Mouse (Mus musculus) brain, embryonic 18.5 days (tissue): Measurements from ENCODE around the gene Fam172a.

Experiments used
- DNase-seq: peaks from one replicate; pipeline ENCODE4 v3.0.0-alpha.2; 2012; ENCODE audit warnings: low read depth, low spot score

Fam172a gene

DNA sequence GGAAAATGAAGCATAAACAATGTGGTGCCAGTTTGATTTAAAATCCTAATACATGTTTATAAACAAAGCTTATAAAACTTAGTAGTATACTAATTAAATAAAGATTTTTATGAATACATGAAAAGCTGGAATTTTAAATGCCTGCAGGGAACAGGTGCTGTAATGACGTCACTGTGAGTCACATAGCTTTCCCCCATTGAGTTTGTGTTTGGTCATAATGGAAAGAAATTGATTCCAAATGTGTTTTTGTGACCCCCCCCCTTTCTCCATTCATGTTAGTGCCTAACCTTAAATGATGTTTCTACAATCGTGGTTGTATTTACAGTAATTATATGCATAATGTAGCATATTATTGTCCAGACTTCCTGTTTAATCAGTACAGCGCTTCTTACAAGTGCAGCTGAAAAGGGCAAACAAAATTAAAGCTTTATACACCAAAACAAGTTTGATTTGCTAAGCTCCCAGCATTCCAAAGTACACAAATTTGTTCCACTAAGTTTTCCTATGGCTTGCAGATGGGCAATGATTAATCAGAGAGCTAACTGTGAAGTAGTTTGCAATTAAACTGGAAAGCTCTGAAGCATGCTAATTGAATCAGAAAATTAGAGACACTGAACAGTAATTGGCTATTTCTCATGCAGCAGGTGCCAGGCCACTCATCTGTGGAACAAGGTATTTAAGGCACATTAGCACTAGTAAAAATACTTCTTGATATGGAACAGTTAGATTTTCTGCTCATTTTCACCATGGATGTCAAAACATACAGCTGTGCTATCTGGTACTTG is 398.1 kb downstream of the Fam172a start:
- DNase-seq: no peak

DNA sequence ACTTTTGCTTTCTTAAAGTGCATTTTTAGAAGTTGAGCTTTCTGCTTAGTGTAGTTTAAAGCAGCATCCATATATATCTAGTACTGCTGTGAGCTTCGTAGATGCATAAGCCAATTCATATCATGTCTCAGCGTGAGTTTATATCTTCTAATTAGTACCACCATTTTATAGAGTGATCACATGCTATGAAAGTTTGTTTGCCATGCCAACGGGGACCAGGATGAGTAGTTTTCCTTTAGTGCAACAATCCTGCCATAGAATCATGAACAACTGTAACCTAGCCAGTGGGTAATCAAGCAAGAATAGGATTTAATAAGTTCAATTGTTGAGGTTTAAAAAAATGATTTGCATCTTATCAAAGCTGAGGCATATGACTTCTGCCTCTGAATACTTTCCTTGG is 398.8 kb downstream of the Fam172a start:
- DNase-seq: no peak

DNA sequence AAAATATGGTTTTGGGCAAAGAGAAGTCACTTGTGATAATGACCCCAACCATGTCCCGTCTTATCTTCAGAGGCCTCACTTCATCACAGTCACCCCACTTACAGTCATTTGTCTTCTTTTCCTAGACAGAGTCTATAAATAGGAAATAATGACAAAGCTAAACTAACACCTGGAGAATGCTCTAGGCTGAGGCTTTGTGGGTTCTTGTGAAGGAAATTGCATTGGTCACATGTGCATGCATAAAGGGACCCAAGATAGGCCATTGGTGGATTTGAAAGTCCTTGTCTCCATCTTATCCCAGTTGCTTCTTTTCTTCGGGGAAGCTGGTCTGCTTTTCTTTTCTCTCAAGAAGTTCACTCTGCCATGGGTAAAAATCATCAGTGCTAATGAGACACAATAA is 400.5 kb downstream of the Fam172a start:
- no peak for DNase-seq

DNA sequence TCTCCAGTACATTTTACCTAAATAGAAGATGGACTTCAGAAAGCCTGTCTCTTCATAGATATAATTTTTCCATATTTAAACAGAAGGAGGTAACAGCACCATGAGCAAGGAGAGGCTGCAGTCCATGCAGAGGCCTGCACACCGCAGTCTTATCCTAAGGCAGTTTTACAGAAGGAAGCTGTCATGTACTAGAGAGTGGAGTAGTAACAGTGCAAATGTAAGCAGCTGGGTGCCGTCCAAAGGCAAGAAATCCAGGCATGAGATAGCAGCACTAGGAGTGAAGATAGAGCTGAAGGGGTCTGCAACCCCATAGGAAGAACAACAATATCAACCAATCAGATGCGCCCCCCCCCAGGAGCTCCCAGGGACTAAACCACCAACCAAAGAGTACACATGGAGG is 403.0 kb downstream of the Fam172a start:
- DNase-seq: no peak

DNA sequence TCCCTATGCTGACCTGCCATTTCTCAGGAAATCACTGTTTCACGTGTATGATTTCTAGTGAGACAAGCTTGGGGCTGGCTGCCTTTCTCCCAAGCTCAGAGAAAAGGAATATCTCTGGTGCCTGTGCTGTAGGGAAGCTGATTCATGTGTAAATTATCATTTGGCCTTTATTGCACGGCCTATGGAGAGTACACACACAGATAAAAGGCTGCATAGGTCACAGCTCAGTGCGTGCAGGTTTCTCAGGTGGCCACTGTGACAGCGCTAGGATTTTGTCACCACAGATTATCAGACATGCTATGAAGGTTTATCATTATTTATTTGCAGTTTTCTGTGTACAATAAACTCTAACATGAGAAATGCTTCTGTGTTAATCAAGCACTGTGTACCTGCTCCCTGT is 408.8 kb downstream of the Fam172a start:
- DNase-seq: no peak

DNA sequence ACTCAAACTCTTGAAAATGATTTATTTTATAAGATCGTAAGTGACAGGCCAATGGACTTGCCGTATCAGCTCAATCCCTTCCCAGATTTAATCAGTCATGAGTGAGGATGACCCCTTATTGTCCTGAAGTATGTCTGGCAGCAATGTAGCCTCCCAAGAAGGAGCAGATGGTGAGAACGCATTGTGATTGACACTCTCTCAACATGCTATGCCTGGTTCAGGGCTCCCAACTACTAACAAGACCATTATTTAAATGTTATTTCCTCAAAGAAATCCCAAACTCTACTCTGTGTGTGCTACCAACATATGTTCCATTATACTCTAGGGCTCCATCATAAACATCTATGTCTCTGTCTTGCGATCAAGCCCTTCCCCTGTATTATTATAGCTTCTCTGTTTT is 412.1 kb downstream of the Fam172a start:
- DNase-seq: no peak

DNA sequence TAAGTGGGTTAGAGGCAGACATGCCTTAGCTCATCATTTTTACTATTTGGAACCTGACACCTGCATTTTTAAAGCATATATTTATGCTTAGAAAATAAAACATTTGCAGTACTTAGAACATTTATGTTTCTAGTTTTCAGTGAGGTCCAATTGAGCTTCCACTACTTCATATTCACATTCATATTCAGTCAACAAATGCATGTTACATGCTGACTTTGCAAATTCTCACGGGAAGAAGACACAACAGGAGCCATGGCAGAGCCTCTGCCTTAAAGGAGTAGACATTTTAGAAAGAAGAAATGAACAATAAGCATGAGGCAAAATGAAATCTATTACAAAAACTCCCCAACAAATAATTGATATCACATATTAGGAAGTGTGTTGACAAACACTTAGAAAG is 416.9 kb downstream of the Fam172a start:
- DNase-seq: no peak

DNA sequence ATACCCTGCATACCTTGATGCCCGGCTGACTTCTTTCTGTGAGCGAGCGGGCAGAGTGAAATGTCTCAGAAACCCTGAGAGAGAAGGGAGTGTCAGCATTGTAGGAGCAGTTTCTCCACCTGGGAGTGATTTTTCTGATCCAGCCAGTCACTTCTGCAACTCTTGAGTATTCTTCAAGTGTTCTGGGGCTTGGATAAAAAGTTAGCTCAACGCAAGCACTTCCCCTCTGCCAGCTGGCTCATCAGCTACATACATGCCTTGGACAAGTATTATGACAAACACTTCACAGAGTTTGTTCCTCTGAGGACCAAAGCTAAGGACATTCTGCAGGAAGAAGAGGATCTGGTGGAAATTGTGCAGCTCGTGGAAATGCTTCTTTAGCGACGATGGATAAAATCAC is 420.2 kb downstream of the Fam172a start:
- DNase-seq: no peak

DNA sequence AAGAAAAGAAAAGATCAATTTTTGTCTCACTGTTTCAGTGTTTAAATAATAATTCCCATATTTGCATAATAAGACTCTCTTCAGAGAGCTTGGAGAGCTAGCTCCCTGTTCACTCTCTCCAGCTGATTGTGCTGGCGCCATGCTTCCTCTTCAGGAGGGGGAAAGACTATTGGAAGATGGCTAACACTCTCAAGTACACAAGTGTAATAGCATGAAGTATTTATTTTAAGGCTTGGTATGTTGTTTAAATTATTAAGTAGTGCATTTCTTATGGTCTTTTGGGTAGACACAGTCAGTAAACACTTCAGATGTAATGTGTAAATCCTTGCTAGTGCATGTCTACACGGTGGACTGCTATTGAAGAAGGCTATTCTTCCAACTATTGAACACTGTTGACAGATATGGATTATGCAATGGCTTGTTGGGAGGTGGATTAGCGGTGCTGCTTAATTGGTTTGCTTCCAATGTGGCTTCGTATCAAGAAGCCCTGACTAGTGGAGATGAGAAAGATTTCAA is 422.1 kb downstream of the Fam172a start:
- no peak for DNase-seq

DNA sequence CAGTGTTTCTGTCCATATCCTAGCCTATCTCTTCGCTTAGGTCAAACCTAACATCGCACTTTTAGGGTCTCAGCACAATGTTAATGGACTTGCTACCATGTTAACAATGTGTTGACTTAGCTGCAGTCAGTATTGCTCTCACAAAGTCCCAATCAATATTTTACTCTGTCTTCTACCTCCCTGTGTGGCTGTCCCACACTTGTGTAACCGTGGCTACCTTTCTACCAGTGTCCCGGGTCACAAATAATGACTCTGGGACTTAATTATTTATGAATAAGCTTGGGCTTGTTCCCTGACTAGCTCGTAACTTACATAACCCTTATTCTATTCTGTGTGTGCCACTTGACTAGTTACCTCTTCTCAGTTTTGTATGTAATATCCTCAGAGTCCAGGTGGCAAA is 455.6 kb downstream of the Fam172a start:
- DNase-seq: no peak

DNA sequence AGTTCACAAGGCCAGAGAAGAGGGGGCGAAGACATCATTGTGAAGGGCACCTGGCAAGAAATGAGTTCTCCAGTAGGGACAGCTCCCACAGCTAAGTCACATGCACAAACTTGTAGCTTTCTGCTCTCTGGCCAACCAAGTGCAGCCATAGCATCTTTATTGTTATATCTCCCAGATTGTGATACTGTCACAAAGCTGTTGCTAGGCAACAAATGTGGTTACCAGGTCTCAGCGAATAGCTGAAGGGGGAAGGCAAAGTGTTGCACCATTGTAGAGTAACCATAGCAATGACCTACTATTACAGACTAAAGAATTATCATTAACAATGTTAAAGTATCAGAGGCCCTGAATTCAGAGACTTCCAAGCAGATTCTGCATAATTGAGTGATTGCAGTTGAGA is 460.3 kb downstream of the Fam172a start:
- DNase-seq: no peak

DNA sequence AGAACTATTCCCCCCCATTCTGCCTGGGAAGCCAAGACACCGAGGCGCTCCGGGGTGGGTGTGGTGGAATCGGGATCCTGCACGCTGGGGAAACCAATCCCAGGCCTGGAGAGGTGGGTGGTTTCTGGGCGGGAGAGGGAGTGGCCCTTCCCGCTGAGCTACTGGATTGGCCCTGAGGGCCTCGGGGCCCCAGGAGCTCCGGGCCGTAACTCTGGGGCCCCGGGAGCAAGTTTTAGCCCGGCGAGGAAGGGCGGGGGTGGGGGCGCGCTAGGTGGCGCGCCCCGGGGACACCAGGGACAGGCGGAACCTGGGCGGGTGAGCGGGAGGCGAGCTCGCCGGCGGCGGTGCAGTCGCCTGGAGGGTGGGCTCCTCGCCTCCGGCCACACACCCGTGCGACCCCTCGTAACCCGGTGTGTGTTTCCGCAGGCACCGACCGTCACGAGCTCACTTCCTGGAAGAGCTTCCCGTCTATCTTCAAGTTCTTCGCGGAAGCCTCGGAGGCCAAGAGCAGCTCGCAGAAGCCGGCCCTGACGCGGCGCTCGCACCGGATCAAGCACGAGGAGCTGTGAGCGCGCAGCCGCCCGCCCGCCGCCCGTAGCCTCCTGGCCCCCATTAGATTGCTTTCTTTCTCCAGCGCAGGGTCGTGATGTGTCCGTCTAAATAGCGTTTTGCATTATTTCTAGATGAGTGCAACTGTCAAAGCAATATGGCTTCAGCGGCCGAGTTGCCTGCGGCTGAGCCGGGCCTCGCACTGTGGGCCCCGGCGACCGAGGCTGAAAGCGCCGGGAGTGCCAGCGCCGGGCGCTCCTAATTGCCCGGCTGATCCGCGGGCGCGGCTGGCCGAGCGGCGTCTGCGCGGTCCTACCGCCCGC is 461.5 kb downstream of the Fam172a start:
- no peak for DNase-seq

DNA sequence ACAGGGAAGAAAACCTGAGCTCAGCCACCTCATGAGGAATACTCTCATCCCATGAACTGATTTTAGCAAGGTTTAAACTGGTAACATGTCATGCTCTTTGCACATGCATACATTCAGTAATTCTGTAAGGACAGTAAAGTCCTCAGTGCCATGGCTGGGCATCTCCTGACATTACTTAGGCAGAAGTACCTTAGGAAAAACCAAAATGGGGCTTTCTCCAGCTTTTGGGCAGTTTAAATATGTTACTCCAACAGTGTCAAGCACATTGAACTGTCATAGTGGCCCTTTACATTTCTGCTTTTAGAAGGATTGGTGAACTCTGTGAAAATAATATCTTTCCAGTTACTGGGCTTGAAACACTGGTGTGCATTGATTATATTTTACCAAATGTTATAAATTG is 463.1 kb downstream of the Fam172a start:
- DNase-seq: no peak

DNA sequence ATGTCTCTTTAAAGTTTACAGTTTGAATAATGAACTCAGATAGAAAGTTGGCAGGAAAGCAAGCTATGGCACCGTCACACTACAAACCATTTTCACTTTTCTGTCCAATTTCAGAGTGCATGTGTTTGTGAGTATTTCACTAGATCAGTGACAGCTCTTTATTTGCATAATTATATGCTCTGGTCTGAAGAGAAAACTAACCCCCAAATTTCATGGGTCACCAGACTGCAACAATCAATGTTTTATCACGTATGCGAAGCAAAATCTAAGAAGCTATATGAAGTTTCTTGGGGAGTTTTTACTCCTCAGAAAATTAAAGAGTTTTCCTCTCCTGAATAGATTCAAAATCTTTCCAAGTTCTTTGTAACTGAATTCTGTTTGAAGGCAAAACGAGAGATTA is 466.3 kb downstream of the Fam172a start:
- no peak for DNase-seq

DNA sequence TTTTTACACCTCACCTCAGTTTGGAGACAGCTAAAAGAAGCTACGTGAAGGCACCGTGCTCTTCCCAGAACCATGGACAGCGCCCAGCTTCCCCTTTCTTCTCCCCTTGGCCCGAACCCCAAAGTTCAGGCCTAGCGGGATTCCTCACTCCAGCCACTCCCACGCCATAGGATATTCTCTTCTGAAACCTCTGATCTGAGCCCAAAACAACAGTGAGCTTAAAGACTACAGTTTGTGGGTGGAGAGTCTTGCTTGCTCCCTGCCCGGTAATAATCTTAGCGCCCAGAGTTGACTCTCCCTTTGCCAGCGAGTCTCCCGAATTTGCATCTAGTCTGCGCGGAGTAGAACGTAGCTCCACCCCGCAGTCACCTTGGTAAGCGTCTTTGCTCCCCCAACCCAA is 469.5 kb downstream of the Fam172a start:
- DNase-seq: no peak

DNA sequence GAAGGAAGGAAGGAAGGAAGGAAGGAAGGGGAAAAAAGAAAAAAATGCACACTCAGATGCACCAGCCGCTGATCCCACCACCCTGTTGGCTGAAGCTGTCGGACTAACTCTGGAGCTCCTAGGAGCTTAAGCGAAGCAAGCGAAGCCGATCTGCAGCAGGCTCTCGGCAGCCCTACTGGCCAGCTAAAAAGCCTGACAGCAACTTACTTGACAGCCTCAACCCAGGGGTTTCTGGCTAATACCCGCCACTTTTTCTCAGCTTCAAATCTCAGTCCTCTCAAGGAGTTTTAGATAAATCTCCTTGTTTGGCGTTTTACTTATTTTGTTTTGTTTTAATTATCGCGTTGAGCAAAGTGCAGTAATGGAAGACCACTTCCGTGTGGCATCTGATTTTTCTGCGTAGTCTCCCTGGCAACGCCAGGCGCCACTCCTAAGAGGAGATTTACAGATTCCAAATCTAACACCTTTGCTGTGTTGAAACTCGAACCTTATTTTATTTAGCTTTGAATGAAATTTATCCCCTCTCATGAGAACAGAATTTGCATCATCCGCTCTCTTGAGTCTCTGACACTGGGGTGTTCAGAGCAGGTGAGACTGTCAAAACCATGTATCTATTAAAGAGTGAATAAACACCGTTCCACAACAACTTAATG is 470.3 kb downstream of the Fam172a start:
- no peak for DNase-seq

DNA sequence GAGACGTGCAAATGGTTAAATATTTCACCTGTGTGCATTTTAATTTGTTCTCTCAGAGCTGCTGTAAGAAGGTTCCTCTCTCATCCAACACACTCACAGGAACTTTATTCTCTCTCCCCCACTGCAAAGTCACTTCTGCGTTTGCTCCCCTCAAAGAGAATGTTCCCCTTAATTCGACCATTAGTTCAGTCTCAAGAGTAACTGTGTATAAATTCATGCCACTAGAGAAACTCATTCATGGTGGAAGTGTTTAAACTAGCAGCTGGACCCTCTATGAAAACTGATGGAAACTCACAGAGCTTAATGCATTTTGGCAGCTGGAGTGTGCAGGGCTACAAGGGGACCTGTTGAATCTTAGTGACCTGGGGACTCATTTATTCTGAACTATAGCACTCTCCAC is 471.0 kb downstream of the Fam172a start:
- DNase-seq: no peak

DNA sequence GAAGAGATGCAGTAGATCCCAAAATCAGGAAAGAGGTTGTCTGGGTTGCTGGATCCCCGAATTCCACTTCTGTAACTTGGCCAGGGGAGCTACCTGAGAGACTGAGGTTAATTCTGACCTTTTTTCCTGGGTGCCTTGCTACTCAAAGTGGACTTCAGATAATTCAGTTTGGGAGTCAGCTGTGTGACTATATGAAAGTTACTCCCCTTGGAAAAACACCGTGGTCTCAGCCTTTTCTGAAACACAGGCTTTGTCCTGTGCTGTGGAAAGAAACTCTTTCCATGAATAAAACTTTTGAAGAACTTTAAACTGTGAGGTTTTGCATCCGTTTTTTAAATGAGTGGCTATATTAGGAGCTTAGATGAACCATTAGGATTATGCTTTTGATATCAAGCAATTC is 472.4 kb downstream of the Fam172a start:
- no peak for DNase-seq

DNA sequence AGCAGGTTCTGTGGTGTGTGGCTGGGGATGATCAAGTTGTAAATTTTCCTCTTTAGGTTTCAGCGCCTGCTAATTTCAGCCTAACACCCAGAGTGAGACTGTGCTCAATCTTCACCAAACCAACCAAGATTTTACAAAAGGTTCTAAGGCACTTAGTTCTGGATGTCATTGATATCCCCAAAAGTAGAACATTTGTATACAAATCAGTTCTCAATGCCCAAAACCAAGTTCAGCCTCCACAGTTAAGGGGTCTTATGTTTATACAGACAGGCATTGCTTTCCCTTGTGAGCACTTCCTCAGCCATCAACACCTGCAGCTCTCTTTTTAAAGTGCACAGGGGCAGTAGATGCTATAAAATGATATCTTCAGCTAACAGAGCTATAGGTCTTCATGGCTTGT is 473.1 kb downstream of the Fam172a start:
- DNase-seq: no peak

DNA sequence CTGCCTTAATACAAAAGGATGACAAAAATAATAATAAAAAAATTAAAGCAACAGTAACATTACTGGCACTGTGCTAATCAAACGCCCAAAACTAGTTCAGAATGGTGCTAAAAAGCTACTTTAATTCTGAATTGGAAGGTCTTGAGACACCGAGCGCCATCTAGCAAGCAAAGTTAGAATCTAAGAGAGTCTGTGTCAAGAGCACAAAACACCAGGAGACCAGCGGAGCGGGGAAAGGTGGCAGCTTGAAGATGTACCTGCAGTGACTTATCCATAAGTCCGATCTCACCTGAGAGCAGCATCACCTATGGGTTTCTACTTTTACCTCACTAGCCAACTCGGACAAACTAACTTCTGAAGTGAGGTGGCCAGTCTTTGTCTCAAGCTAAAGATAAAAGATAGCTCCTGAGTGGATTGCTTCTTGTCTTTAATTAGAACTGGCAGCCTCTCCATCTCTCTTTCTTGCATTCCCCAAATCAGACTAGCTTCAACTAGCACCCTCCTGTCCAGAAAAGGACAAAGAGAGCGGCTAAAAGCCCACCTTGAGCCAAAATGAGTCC is 474.1 kb downstream of the Fam172a start:
- DNase-seq: no peak

DNA sequence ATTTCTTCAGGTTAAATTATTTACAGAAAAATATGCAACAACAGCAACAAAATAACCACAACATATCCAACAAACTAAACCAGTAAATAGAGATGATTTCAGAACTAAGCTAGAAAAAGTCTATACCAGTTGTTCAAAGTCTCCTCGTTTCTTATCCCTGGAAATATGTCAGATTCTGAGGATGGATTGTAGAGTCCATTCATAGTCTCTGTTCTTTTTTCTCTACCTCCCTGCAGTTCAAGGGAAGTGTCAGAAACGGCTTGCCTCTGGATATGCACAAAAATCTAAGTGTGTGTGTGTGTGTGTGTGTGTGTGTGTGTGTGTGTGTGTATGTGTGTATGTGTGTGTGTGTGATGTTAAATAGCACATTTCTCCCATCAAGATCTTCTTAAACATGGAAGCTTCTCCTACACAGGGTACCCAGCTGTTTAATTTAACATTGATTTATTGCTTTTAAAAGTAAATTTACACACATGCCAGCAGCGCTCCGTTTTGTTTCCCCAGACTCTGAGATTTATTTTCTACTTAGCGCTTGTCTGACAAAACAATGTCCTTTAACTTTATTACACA is 475.6 kb downstream of the Fam172a start:
- DNase-seq: no peak

DNA sequence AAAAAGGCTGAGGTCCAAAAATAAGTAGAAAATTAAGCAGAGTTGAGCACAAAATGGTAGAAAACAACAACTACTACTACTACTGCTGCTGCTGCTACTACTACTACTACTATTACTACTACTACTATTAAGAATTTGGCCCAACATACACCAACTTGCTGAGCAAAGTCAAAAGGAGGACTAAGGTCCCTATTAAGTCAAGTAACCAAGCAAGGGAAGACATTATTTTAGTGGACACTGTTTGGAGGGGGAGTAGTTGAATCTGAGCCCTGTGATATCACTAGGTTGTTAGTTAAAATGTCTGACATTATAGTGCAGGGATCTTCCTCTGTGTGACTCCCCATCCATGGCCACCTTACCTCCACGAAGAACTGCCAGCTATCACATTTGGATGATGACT is 476.2 kb downstream of the Fam172a start:
- no peak for DNase-seq
